Mouse (Mus musculus) liver, adult 2 months (tissue): ENCODE measurements at regions not wholly inside any gene's neighbourhood (a gene's known extent, or its start where the extent isn't known, plus 50 kb on each side); places are given as distances from the start of the nearest gene placed in this dataset.

Source experiments
- CTCF ChIP-seq: fragments of 200-500 bp; IDR thresholded peaks from 2 replicates; pipeline ENCODE4 v1.5.1; 2011; ENCODE audit warnings: low read depth, low read length, control low read depth
- POLR2A ChIP-seq: fragments of 200-500 bp; IDR thresholded peaks from 2 replicates; pipeline ENCODE4 v1.6.1; 2011; ENCODE audit warnings: low read length, control low read depth; ENCODE audit not compliant: insufficient read depth; ENCODE audit errors: extremely low read depth

DNA sequence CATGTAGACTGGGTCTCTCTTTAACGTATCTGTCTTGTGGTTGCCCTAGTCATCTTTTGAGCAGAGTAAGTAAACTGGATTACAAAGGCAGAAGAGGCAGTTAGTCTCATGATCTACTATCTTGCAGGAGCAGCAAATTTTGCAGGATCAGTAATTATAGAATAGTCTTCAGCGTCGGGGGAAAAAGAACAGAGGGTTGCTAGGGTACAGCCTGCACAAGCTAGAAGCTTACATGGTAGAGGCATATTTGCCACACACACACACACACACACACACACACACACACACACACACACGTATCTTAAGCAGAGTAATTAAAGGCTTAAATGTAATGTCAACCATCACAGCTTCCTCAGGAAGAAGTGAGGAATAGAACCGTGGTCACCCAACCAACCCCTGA lies 307.6 kb downstream of the Ptpru start:
- TF ChIP-seq CTCF (no peak), POLR2A (no peak)
